Mouse (Mus musculus): Measurements from ENCODE around the gene Selenbp2. TPM values are rescaled to one million over a fixed set of nuclear protein-coding genes. Genes with fewer than 3 reads are reported as not detected.
"Not testable (repeated sequence)": the region's sequence is repeated elsewhere in the genome, so short reads cannot be mapped to it uniquely, and the experiment has no call there.

Selenbp2 gene
- total RNA-seq, 2 experiments from 2014 or later = 0.89 to 3.0 TPM

- no peak for DNase-seq
- H3K4me3 ChIP-seq = no peak overlapping the region
- H3K27ac ChIP-seq = no peak overlapping the region
- intact Hi-C loops (cut with DNase I) = no loop called here
- TF ChIP-seq CTCF (IDR thresholded peaks at IDR 0.05) = no peak
These were observed 14.0 kb upstream of the Selenbp2 start for GRCm38 (mm10) chr3:94679351-94679841.

- H3K4me3 ChIP-seq; intact Hi-C loops (cut with DNase I): not testable (repeated sequence)
These were observed 13.3 kb upstream of the Selenbp2 start for GRCm38 (mm10) chr3:94680032-94680431.

GRCm38 (mm10) chr3:94680783-94681182 is 12.6 kb upstream of the Selenbp2 start:
- intact Hi-C loops (cut with DNase I) = no loop called here
- DNase-seq = no peak

More at GRCm38 (mm10) chr3:94680032-94680431, 13.3 kb upstream of the Selenbp2 start:
- not testable (repeated sequence) for DNase-seq, H3K27ac ChIP-seq

GRCm38 (mm10) chr3:94683646-94684045 is 9.7 kb upstream of the Selenbp2 start:
- Histone ChIP-seq H3K27ac (no peak overlapping the region), H3K4me3 (no peak overlapping the region)
- DNase-seq = no peak
- TF ChIP-seq CTCF (IDR thresholded peaks at IDR 0.05) = no peak
- intact Hi-C loops (cut with DNase I) = no loop called here

More at GRCm38 (mm10) chr3:94680783-94681182, 12.6 kb upstream of the Selenbp2 start:
- H3K27ac ChIP-seq = no peak overlapping the region
- no peak overlapping the region for H3K4me3 ChIP-seq
- no peak for TF ChIP-seq CTCF (IDR thresholded peaks at IDR 0.05)

GRCm38 (mm10) chr3:94685989-94686772 is 7.2 kb upstream of the Selenbp2 start:
- DNase-seq; intact Hi-C loops (cut with DNase I); H3K4me3 ChIP-seq; H3K27ac ChIP-seq: not testable (repeated sequence)

GRCm38 (mm10) chr3:94688698-94689097 is 4.7 kb upstream of the Selenbp2 start:
- DNase-seq; intact Hi-C loops (cut with DNase I); H3K27ac ChIP-seq; H3K4me3 ChIP-seq: not testable (repeated sequence)

GRCm38 (mm10) chr3:94689195-94689594 is 4.2 kb upstream of the Selenbp2 start:
- intact Hi-C loops (cut with DNase I); H3K27ac ChIP-seq; DNase-seq; H3K4me3 ChIP-seq: not testable (repeated sequence)

GRCm38 (mm10) chr3:94690162-94690561 is 3.2 kb upstream of the Selenbp2 start:
- intact Hi-C loops (cut with DNase I); H3K27ac ChIP-seq; DNase-seq; H3K4me3 ChIP-seq: not testable (repeated sequence)

GRCm38 (mm10) chr3:94690616-94691247 is 2.6 kb upstream of the Selenbp2 start:
- intact Hi-C loops (cut with DNase I) = no loop called here
- no peak overlapping the region for H3K27ac ChIP-seq
- no peak for DNase-seq
- H3K4me3 ChIP-seq = no peak overlapping the region
- no peak for TF ChIP-seq CTCF (IDR thresholded peaks at IDR 0.05)

- intact Hi-C loops (cut with DNase I); DNase-seq; H3K27ac ChIP-seq; H3K4me3 ChIP-seq: not testable (repeated sequence)
These were observed 1.7 kb upstream of the Selenbp2 start for GRCm38 (mm10) chr3:94691694-94692093.

- intact Hi-C loops (cut with DNase I); H3K4me3 ChIP-seq; DNase-seq; H3K27ac ChIP-seq: not testable (repeated sequence)
These were observed 518 bp downstream of the Selenbp2 start for GRCm38 (mm10) chr3:94693874-94694273.

- DNase-seq; H3K4me3 ChIP-seq; H3K27ac ChIP-seq; intact Hi-C loops (cut with DNase I): not testable (repeated sequence)
These were observed 2.2 kb downstream of the Selenbp2 start for GRCm38 (mm10) chr3:94695591-94695990.

GRCm38 (mm10) chr3:94696257-94696656 is 2.9 kb downstream of the Selenbp2 start:
- intact Hi-C loops (cut with DNase I); H3K27ac ChIP-seq; H3K4me3 ChIP-seq; DNase-seq: not testable (repeated sequence)

GRCm38 (mm10) chr3:94702163-94702810 is 8.9 kb downstream of the Selenbp2 start:
- H3K4me3 ChIP-seq; H3K27ac ChIP-seq; DNase-seq; intact Hi-C loops (cut with DNase I): not testable (repeated sequence)

Measured in gastrocnemius, adult 2 months (tissue).